Mouse (Mus musculus): ENCODE data around the gene Nrcam. TPM values are rescaled to one million over a fixed set of nuclear protein-coding genes. Genes with fewer than 3 reads are reported as not detected.

Gene Nrcam
- total RNA-seq, 2 experiments from 2014 or later, result 515 to 517 TPM

DNA sequence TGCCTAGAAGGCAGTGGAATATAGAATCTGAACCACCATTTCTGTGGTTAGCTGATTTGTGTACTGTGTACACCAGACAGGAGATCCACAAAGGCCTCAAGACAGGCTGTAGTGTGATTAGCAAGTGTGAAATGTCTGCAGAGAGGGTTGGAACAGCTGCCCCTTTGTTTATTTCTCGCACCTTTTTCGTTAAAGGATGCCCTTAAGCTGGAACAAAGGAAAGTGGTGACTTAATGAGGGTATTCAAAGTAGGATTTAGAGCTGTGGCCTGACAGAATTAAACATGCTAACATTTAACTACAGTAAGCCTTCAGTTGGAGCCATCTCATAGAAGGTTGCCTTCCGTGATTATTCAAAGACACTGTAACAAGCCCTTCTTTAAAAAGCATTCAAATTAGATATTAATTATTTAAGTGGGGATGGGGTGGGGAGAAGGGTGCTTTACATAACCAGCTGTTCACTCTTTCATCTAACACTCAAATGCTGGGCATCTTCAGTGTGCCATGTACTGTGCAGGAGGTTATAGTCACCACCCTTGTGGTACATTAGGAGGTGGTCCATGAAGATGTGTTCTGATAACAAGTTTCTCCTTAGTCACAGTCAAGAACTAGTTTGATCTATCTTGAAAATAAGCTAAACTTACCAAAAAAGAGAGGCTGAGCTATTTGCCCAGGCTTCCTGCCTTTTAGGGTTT, 75.2 kb downstream of the Nrcam start:
- peak overlapping the region; percentile 24; the same call in 1 of the 2 replicates for H3K27ac ChIP-seq
- no peak for DNase-seq (ENCODE audit: extremely low spot score in 1 of 2, low spot score in 2 of 2)
- intact Hi-C loops (cut with DNase I), result no loop called here
- no peak overlapping the region for H3K4me3 ChIP-seq
- no peak for TF ChIP-seq CTCF (IDR thresholded peaks at IDR 0.05)

DNA sequence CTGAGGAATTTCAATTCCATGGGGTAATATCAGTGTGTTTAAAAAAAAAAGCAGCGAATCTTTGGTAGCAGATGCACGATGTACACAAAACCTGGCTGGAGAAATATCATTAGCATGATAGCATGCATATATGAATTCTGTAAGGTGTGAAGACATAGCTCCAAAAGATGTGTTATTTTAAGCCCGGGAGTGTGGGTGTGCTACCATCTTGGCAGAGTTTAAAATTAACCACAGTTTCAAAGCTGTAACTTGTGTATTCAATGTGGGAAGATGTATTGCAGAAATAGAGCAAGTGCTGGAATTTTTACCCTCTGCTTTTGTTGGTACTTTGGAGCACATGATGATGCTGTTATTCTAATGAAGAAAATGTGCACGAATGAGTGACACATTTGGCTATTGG, 81.1 kb downstream of the Nrcam start:
- TF ChIP-seq CTCF (IDR thresholded peaks at IDR 0.05), result no peak
- intact Hi-C loops (cut with DNase I), result loop anchor here (1.0 kb wide), 1 partner anchor 28 kb away; no protein-coding TSS in a partner anchor
- peak; percentile 31 to 44 for DNase-seq (ENCODE audit: extremely low spot score in 1 of 2, low spot score in 2 of 2)
- H3K4me3 ChIP-seq, result no peak overlapping the region
- H3K27ac ChIP-seq, result peak overlapping the region; percentile 65

DNA sequence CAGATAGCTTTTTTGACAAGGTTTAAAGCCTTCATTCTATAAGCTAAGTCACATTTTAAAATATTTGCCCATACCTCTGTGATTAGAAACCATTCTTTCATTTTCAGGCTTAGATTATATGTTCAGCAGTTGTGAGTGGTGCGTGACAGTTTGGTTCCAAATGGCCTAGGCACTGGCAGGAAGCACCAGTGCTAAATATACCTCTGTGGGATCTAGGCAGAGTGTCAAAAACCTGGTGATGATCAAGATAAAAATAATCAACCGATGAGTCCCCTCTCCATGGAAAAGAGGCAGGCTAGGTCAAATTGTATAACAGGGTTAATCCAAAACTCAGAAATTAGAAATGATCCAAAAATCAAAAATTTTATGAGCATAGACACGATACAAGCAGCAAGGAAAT, 82.3 kb downstream of the Nrcam start:
- no peak overlapping the region for H3K4me3 ChIP-seq
- H3K27ac ChIP-seq, result peak overlapping the region; percentile 65; the same call in 1 of the 2 replicates

DNA sequence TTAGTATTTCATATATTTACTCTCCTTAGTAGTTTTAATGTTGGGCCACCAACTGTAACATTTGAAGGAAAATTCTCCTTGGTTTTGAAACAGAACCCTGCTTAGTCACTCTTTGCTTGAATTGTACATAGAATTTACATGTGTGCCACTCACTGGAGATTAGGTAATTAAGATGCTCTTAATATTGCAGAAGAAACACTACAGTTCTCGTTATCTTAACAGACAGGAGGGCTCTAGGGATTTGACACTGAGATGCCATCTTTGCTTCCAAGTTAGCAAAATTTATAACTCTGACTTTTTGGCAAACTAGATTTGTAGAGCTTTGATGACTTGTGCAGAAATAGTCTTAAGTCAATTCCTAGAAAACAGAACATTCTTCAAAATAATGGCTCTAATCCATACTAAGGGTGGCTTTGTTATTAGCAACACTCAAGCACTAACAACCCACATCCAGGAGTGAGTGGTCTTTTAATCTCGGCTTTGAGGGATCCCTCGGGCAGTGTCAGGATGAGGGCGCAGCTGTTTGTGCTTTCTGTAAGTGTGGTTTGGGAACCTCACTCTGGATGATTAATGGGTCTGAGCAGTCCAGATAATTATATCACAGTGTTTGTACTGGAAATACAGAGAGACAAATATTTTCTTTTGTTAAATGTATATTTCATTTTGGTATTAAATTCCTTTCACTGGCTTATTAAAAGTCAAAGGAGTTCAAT, 93.6 kb downstream of the Nrcam start:
- intact Hi-C loops (cut with DNase I), result no loop called here
- DNase-seq (ENCODE audit: extremely low spot score in 1 of 2, low spot score in 2 of 2), result no peak
- Histone ChIP-seq H3K4me3 (no peak overlapping the region), H3K27ac (no peak overlapping the region)
- no peak for TF ChIP-seq CTCF (IDR thresholded peaks at IDR 0.05)

More for the DNA sequence above, 82.3 kb downstream of the Nrcam start:
- intact Hi-C loops (cut with DNase I), result no loop called here
- no peak for DNase-seq (ENCODE audit: extremely low spot score in 1 of 2, low spot score in 2 of 2)
- no peak for TF ChIP-seq CTCF (IDR thresholded peaks at IDR 0.05)

DNA sequence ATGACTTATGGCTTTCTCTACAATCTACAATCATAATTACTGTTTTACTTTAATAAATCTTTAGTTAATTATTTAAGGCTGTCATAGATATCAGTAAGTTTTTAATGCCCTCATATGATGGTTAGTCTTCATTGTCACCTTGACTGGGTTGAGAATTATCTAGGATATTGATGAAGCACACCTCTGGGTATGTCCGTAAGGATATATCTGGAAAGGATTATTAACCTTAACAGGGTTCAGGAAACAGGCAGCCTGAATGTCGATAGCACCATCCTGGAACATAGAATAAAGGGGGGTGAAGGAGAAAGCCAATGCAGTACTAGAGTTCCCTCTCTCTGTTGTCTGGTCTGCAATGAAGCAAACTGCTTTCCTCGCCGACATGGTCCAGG, 94.2 kb downstream of the Nrcam start:
- Histone ChIP-seq H3K4me3 (no peak overlapping the region), H3K27ac (no peak overlapping the region)
- no peak for DNase-seq (ENCODE audit: extremely low spot score in 1 of 2, low spot score in 2 of 2)
- intact Hi-C loops (cut with DNase I), result no loop called here
- no peak for TF ChIP-seq CTCF (IDR thresholded peaks at IDR 0.05)

DNA sequence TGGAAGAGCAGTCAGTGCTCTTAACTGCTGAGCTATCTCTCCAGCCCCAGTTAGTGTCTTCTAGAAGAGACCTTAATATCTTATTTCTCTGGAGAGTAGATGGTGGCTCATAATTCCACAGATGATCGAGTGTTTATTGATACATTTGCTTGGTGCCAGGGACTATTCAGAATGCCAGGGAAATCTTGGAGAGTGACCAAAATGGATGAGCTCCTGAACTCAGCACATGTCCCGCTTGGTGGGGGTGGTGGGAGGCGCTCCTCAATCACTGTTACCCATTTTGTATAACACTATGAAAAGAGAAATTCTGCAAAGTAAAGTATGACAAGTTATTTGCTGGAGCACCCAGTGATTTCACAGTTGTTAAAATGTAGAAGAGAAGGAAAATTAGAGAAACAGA, 95.3 kb downstream of the Nrcam start:
- H3K27ac ChIP-seq, result no peak overlapping the region
- intact Hi-C loops (cut with DNase I), result no loop called here
- TF ChIP-seq CTCF (IDR thresholded peaks at IDR 0.05), result no peak
- H3K4me3 ChIP-seq, result no peak overlapping the region
- no peak for DNase-seq (ENCODE audit: extremely low spot score in 1 of 2, low spot score in 2 of 2)

DNA sequence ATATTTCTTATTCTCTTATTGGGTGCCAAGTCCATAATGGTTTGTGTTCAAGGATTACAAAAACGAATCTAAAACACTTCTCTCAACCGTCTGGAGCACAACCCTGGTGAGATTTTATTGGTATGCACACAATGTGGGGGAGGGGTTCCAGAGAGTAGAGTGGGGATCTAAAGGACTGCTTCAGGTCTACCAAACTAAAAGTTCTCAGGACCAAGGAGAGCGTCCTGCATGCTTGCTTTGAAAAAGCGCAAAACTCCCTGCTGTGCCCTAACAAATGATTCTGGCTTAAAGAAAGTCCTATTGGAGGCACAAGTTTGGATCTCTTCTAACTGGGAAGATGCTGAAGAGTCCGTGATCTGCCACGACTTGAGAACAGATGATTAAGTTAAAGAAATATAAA, 96.4 kb downstream of the Nrcam start:
- intact Hi-C loops (cut with DNase I), result no loop called here
- no peak overlapping the region for H3K4me3 ChIP-seq

DNA sequence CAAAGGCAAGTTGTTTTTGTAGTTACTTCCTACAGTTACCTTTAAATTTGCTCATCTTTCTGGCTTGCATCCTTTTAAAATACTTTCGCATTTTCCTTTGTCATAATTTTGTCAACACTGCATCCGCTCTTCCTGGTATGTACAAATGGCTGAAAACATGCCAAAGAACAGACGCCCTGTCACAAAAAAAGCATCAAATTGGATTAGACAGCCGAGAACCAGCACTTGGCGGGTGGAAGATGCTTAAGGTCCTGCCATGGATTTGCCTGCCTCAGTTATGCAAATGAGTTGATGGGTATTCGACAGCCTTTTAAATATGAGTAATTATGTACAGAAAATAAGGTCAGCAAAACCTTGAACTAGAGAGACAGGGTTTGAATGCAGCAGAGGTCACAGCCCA, 101.7 kb downstream of the Nrcam start:
- DNase-seq (ENCODE audit: extremely low spot score in 1 of 2, low spot score in 2 of 2), result no peak
- intact Hi-C loops (cut with DNase I), result no loop called here
- no peak for TF ChIP-seq CTCF (IDR thresholded peaks at IDR 0.05)
- peak overlapping the region; percentile 63; the same call in 1 of the 2 replicates for H3K27ac ChIP-seq
- no peak overlapping the region for H3K4me3 ChIP-seq

More for the DNA sequence above, 96.4 kb downstream of the Nrcam start:
- DNase-seq (ENCODE audit: extremely low spot score in 1 of 2, low spot score in 2 of 2), result no peak
- H3K27ac ChIP-seq, result no peak overlapping the region
- no peak for TF ChIP-seq CTCF (IDR thresholded peaks at IDR 0.05)

DNA sequence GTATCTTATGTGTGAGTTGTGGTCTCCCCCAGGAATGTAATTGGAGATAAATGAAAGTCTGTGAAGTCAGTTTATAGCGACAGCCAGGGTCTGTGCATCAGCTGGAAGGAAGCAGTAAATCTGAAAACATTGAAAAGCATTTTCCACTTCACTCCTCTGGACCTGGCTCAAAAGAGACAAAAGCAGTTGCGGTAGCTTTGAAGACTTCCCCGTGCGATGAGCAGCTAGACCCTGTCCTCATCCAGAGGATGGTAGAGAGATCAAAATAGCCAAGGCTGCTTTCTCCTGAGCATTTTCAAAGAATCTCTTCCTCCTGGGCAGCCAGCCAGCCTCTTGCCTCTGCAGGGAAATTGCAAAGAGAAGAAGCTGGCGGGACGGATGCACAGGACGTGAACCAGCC, 102.3 kb downstream of the Nrcam start:
- Histone ChIP-seq H3K4me3 (no peak overlapping the region), H3K27ac (peak overlapping the region; percentile 63; the same call in 1 of the 2 replicates)
- TF ChIP-seq CTCF (IDR thresholded peaks at IDR 0.05), result no peak
- DNase-seq (ENCODE audit: extremely low spot score in 1 of 2, low spot score in 2 of 2), result peak; percentile 35 to 67
- intact Hi-C loops (cut with DNase I), result no loop called here

DNA sequence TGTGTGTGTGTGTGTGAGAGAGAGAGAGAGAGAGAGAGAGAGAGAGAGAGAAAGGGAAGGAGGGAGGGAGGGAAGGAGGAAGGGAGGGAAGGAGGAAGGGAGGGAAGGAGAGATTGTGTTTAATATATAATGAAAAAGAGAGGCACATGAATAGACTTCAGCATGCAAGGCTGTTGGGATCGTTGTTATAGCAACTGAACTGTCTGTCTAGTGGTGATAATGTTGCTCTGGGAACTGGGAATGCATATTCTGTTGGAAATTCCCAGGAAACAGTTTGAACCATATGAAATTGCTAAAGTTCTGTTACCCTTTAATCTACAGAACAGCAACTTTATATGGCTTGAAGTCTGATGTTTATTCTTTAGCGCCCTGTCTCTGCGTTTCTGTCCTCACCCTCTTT, 104.0 kb downstream of the Nrcam start:
- intact Hi-C loops (cut with DNase I), result no loop called here
- no peak for TF ChIP-seq CTCF (IDR thresholded peaks at IDR 0.05)

DNA sequence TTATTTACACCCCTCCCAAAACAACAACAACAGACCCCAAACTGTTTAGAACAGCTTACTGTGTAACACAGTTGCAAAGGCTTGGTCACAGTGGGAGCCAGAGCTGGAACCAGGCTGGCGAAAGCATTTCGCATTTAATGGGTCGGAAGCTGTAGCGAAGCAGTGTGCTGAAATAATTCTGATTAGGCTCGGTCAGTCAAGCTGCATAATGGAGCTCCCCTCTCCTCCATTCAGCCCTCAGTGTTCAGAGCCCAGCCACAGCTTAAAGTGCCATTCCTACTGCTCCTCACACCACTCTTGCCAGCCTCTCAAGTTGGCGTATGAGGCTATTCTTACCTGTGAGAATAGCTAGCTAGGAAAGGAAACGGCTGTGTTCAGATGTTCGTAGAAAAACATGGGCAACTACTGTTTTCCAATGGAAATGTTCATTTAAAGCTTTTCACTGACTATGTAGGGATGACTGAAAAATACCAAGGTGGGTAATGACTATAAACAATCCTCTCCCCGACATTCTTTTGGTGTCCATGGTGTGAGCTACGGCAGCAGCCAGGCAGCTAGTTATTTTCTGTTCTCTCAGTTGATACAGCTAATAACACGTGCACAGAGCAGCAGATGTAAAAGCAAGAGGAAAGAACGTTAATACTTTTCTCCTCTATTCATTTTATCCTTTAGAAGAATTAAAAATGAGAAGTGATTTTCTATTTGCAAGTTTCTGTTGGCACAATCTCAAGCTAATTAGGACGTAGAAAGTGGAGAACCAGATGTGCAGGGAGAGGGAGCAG, 108.6 kb downstream of the Nrcam start:
- no peak for DNase-seq (ENCODE audit: extremely low spot score in 1 of 2, low spot score in 2 of 2)
- Histone ChIP-seq H3K4me3 (no peak overlapping the region), H3K27ac (peak overlapping the region; percentile 20; the same call in 1 of the 2 replicates)
- TF ChIP-seq CTCF (IDR thresholded peaks at IDR 0.05), result no peak
- intact Hi-C loops (cut with DNase I), result loop anchor here (5.0 kb wide), 1 partner anchor 95 kb away; no protein-coding TSS in a partner anchor

More for the DNA sequence above, 104.0 kb downstream of the Nrcam start:
- H3K27ac ChIP-seq, result no peak overlapping the region
- DNase-seq (ENCODE audit: extremely low spot score in 1 of 2, low spot score in 2 of 2), result no peak
- no peak overlapping the region for H3K4me3 ChIP-seq

DNA sequence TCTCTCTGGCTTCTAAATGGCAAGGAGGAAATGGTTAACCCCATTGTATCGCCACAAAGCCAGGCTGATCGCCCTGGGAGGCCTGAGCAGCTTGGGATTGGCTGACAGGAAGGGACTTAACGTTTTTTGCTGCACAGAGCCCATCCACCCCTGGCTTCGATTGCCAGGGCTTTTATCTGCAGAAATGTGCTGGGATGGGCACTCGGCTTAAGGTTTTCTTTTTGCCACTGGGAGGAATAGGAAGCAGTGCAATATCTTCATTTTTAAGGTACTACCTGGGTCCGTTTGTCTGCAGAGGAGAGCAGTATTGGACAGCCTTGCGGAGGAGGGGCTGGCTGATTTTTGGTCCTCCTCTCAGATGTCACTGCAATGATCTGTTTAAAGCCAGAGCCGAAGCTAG, 110.2 kb downstream of the Nrcam start:
- peak overlapping the region; percentile 73 for H3K27ac ChIP-seq
- no peak for TF ChIP-seq CTCF (IDR thresholded peaks at IDR 0.05)
- intact Hi-C loops (cut with DNase I), result loop anchor here (5.0 kb wide), 1 partner anchor 97 kb away; no protein-coding TSS in a partner anchor
- no peak for DNase-seq (ENCODE audit: extremely low spot score in 1 of 2, low spot score in 2 of 2)
- no peak overlapping the region for H3K4me3 ChIP-seq
